ENCODE assay signal across 10 mouse cellular contexts in the genomic region with DNA sequence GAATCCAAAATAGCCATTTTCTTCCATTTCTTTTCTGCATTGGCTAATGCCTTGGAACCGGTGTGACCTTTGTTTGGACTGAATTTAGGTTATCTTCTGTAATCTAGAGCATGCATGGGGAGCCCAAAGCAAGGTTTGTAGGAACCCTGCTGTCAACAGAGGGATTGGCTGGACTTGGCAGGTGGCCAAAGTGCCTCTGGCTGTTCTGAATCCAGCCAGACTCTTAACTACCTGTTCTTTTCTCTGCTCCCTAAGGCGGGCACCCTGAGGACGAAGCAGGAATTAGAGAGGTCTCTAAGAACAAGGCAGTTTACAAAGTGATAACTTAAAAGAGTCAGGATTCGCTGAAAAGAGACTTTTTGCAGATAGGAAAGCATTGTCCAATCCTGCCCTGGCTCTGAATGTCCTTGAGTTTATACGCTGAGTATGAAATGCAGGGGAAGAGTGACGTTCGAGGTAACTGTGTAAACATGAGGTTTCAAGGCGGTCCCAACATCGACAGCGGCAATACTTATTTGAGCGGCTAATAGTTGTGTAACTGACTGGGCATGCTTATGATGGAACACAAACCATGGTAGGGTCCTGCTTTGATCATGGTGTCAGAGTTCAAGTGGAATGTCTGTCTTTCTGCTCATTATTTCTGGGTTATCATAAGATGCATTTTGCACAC. TPM values are rescaled to one million over a fixed set of nuclear protein-coding genes. Genes with fewer than 3 reads are reported as not detected.
DNase-seq lines count a peak whose midpoint lies in the region; ATAC-seq and TF ChIP-seq lines count a peak whose summit lies in the region.
"Had no signal": no experiment of that assay in that cellular context is flagged by ENCODE, and none has a peak within 500 bp of the region (broad histone marks: within the 10 kb centered on the region; RNA-seq: fewer than 3 reads in every experiment).

No protein-coding gene starts in this region.

- no peak for ATAC-seq in embryonic facial prominence, embryonic 14.5 days (ENCODE audit: low read depth)
- ATAC-seq in liver, embryonic 11.5 days (replicated peaks; ENCODE audit: low FRiP score) = no peak
- no peak for ATAC-seq in granulocyte monocyte progenitor cell, adult 5-6 weeks (replicated peaks; ENCODE audit: poor library complexity, severe bottlenecking)
- no peak for ATAC-seq in hindbrain, embryonic 12.5 days (ENCODE audit: low FRiP score)
- ATAC-seq: CD4-positive, CD25-positive, alpha-beta regulatory T cell, adult 4 months had no signal

- no peaks in the 10 kb centered on the region for H3K36me3 ChIP-seq in embryonic facial prominence, embryonic 14.5 days (ENCODE audit: control insufficient read depth, insufficient read depth, low read length)
- H3K36me3 ChIP-seq in embryonic facial prominence, embryonic 10.5 days (replicated peaks) = no peaks in the 10 kb centered on the region
- H3K36me3 ChIP-seq in liver, adult 2 months (ENCODE audit: control insufficient read depth, insufficient read depth, low read length) = no peaks in the 10 kb centered on the region
- H3K36me3 ChIP-seq in liver, embryonic 11.5 days (ENCODE audit: control insufficient read depth, insufficient read depth, low read length) = no peaks in the 10 kb centered on the region
- H3K36me3 ChIP-seq in hindbrain, embryonic 12.5 days = no peaks in the 10 kb centered on the region
- H3K36me3 ChIP-seq: heart, embryonic 15.5 days had no signal

- WGBS in embryonic facial prominence, embryonic 14.5 days = 65% methylated on average over 11 of the region's 11 CpGs
- WGBS in embryonic facial prominence, embryonic 10.5 days = 85% methylated on average over 11 of the region's 11 CpGs
- WGBS in liver, adult 2 months = 33% methylated on average over 11 of the region's 11 CpGs
- 75% methylated on average over 11 of the region's 11 CpGs for WGBS in liver, embryonic 11.5 days
- 79% methylated on average over 11 of the region's 11 CpGs for WGBS in hindbrain, embryonic 12.5 days

- H3K9ac ChIP-seq in embryonic facial prominence, embryonic 14.5 days (ENCODE audit: low read depth, low read length) = no peak overlapping the region
- H3K9ac ChIP-seq in liver, adult 2 months (ENCODE audit: low read depth, low read length) = no peak overlapping the region
- H3K9ac ChIP-seq in liver, embryonic 11.5 days (ENCODE audit: low read depth, low read length) = no peak overlapping the region
- no peak overlapping the region for H3K9ac ChIP-seq in hindbrain, embryonic 12.5 days
- H3K9ac ChIP-seq: heart, embryonic 15.5 days had no signal

- no peaks in the 10 kb centered on the region for H3K4me1 ChIP-seq in embryonic facial prominence, embryonic 14.5 days (ENCODE audit: control insufficient read depth, insufficient read depth, low read length)
- H3K4me1 ChIP-seq in embryonic facial prominence, embryonic 10.5 days = no peaks in the 10 kb centered on the region
- H3K4me1 ChIP-seq in liver, adult 2 months (ENCODE audit: control insufficient read depth, insufficient read depth, low read length) = no peaks in the 10 kb centered on the region; the same call in none of the 2 replicates
- H3K4me1 ChIP-seq in liver, embryonic 11.5 days (replicated peaks; ENCODE audit: control insufficient read depth, insufficient read depth, low read length) = no peaks in the 10 kb centered on the region
- no peaks in the 10 kb centered on the region for H3K4me1 ChIP-seq in hindbrain, embryonic 12.5 days

- no peak overlapping the region for H3K4me2 ChIP-seq in embryonic facial prominence, embryonic 14.5 days (ENCODE audit: low read depth, low read length)
- no peak overlapping the region for H3K4me2 ChIP-seq in liver, embryonic 11.5 days
- H3K4me2 ChIP-seq in hindbrain, embryonic 12.5 days (replicated peaks) = no peak overlapping the region
- H3K4me2 ChIP-seq: heart, embryonic 15.5 days had no signal

- H3K27ac ChIP-seq in embryonic facial prominence, embryonic 14.5 days (replicated peaks; ENCODE audit: low read depth, low read length) = no peak overlapping the region
- H3K27ac ChIP-seq in embryonic facial prominence, embryonic 10.5 days (replicated peaks) = no peak overlapping the region
- H3K27ac ChIP-seq in liver, adult 2 months (replicated peaks; ENCODE audit: insufficient read depth, low read depth, low read length) = no peak overlapping the region
- H3K27ac ChIP-seq in liver, embryonic 11.5 days (ENCODE audit: low read depth, low read length) = no peak overlapping the region
- no peak overlapping the region for H3K27ac ChIP-seq in hindbrain, embryonic 12.5 days
- H3K27ac ChIP-seq: heart, embryonic 15.5 days had no signal

- no peak overlapping the region for H3K4me3 ChIP-seq in embryonic facial prominence, embryonic 14.5 days (ENCODE audit: low read depth, low read length)
- H3K4me3 ChIP-seq in embryonic facial prominence, embryonic 10.5 days = no peak overlapping the region
- no peak overlapping the region for H3K4me3 ChIP-seq in liver, adult 2 months (ENCODE audit: insufficient read depth, low read depth, low read length)
- no peak overlapping the region for H3K4me3 ChIP-seq in liver, embryonic 11.5 days (ENCODE audit: low read depth, low read length)
- no peak overlapping the region for H3K4me3 ChIP-seq in hindbrain, embryonic 12.5 days
- H3K4me3 ChIP-seq: heart, embryonic 15.5 days had no signal

- no peaks in the 10 kb centered on the region for H3K27me3 ChIP-seq in embryonic facial prominence, embryonic 14.5 days (replicated peaks; ENCODE audit: control insufficient read depth, insufficient read depth, low read length)
- no peaks in the 10 kb centered on the region for H3K27me3 ChIP-seq in embryonic facial prominence, embryonic 10.5 days (replicated peaks; ENCODE audit: low read depth, poor library complexity, severe bottlenecking)
- no peaks in the 10 kb centered on the region for H3K27me3 ChIP-seq in liver, adult 2 months (ENCODE audit: control insufficient read depth, insufficient read depth, low read length)
- no peaks in the 10 kb centered on the region for H3K27me3 ChIP-seq in liver, embryonic 11.5 days (replicated peaks; ENCODE audit: control insufficient read depth, insufficient read depth, low read length)
- H3K27me3 ChIP-seq in hindbrain, embryonic 12.5 days = no peaks in the 10 kb centered on the region
- H3K27me3 ChIP-seq: heart, embryonic 15.5 days had no signal

- TF ChIP-seq POLR2A in liver, adult 2 months (IDR thresholded peaks at IDR 0.05; ENCODE audit: extremely low read depth, insufficient read depth, low read length) = no peak

- H3K79me2 ChIP-seq in liver, adult 2 months (ENCODE audit: control insufficient read depth, insufficient read depth, low read length) = no peaks in the 10 kb centered on the region

- no peaks in the 10 kb centered on the region for H3K9me3 ChIP-seq in embryonic facial prominence, embryonic 14.5 days (ENCODE audit: control insufficient read depth, low read length)
- no peaks in the 10 kb centered on the region for H3K9me3 ChIP-seq in embryonic facial prominence, embryonic 10.5 days
- no peaks in the 10 kb centered on the region for H3K9me3 ChIP-seq in liver, embryonic 11.5 days (ENCODE audit: control insufficient read depth, low read length)
- H3K9me3 ChIP-seq in hindbrain, embryonic 12.5 days (replicated peaks) = no peaks in the 10 kb centered on the region
- H3K9me3 ChIP-seq: heart, embryonic 15.5 days had no signal

- no peak for TF ChIP-seq CTCF in liver, adult 2 months (IDR thresholded peaks at IDR 0.05; ENCODE audit: low read depth, low read length)

- peak; percentile 27 for DNase-seq in embryonic facial prominence, embryonic 14.5 days (ENCODE audit: low spot score)
- no peak for DNase-seq in embryonic facial prominence, embryonic 10.5 days (ENCODE audit: low spot score)
- peak; percentile 38 for DNase-seq in liver, adult 2 months (ENCODE audit: extremely low read depth, low read depth, low spot score)
- DNase-seq in liver, embryonic 11.5 days (ENCODE audit: low spot score) = no peak
- peak; percentile 11 for DNase-seq in R1 (ENCODE audit: low read depth, low spot score)
- peak; percentile 6 to 12 for DNase-seq in cerebellum, postnatal 36 days

RNA-seq across cellular contexts. Expression of a gene that starts 54.5 kb away (rescaled TPM):
- polyA plus RNA-seq in embryonic facial prominence, embryonic 14.5 days (2014; fragmentation: Nextera tagmentation; extraction: Ambion mirVana) = 0.84 and 1.4 TPM in 2 replicates
- polyA plus RNA-seq in embryonic facial prominence, embryonic 10.5 days (2016; fragmentation: Nextera tagmentation; extraction: Ambion mirVana) = 0.05 and 0.08 TPM in 2 replicates
- total RNA-seq in liver, adult 2 months (2014; rRNA removed) = 1.0 and 2.3 TPM in 2 replicates
- polyA plus RNA-seq in liver, adult 2 months (2012; rRNA removed) = 2.5 and 4.2 TPM in 2 replicates
- polyA plus RNA-seq in liver, embryonic 11.5 days (2014; fragmentation: Nextera tagmentation; extraction: Ambion mirVana) = 4.1 TPM in 2 replicates
- total RNA-seq in granulocyte monocyte progenitor cell, adult 5-6 weeks (2014; fragmentation: Nextera tagmentation) = 5.5 and 9.1 TPM in 2 replicates
- total RNA-seq in granulocyte monocyte progenitor cell, adult 5-6 weeks (2017) = 2.2 and 2.6 TPM in 2 replicates
- polyA plus RNA-seq in hindbrain, embryonic 12.5 days (2016; fragmentation: Nextera tagmentation; extraction: Ambion mirVana) = 0.77 and 0.79 TPM in 2 replicates
- polyA plus RNA-seq: CD4-positive, CD25-positive, alpha-beta regulatory T cell, adult 4 months had no signal

Comparison
In these comparisons a context has a peak if more than half of its experiments do, and no peak if none do; other contexts are left out.
1. DNase-seq: peak in embryonic facial prominence, embryonic 14.5 days (single experiment), liver, adult 2 months (single experiment), R1 (single experiment) and cerebellum, postnatal 36 days (2 of 2); none in embryonic facial prominence, embryonic 10.5 days (single experiment) and liver, embryonic 11.5 days (single experiment).